Mouse (Mus musculus): ENCODE measurements at regions not wholly inside any gene's neighbourhood (a gene's known extent, or its start where the extent isn't known, plus 50 kb on each side); places are given as distances from the start of the nearest gene placed in this dataset.
"Not testable (repeated sequence)": the region's sequence is repeated elsewhere in the genome, so short reads cannot be mapped to it uniquely, and the experiment has no call there.

- DNase-seq: peak; percentile 63 to 76
These were observed 367.0 kb upstream of the Ywhaq start for GRCm38 (mm10) chr12:21784403-21784802.

DNA sequence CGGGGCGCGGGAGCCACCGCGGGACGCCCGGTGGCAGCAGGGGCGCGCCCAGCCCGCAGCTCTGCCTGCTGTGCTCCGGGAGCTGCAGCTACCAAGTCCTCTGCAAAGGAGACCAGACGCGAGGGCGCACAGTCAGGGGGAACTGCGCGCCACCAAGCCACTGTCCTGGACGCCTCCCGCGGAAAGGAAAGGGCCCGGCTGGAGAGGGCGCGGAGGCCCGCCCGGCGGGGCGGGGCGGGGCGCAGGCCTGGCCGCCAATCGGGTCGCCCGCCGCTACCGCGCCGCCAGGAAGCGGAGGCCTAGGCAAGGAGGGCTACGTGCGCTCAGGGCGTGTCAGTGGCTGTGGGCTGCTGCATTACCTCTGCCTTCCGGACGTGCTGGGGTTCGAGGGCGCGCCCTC, 361.3 kb upstream of the Ywhaq start:
- peak; percentile 3 to 10 for DNase-seq

DNA sequence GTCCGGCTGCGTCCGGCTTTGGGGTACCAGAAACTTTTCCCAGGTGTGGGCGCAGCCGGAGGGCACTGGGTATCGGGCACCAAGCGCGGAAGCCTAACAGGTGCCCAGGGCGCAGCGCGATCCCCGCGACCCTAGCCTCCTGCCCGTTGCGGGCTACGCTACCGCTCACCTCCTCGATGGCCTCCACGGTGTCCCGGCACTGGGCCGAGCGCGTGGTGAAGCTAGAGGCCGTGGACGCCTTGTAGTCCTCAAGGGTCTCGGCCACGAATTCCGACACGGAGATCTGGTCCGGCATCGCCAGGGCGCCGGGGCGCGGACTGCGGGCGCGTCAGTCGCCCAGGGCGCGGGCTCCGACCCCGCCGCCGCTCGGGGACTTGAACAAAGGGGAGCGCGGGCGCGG, 360.9 kb upstream of the Ywhaq start:
- not testable (repeated sequence) for DNase-seq

GRCm38 (mm10) chr12:21767717-21768116, 350.3 kb upstream of the Ywhaq start:
- DNase-seq: not testable (repeated sequence)

Measured in adrenal gland, postnatal 36 days (tissue).